Mouse (Mus musculus) T-helper 2 cell (primary cell): ENCODE results near the gene Msgn1.

Experiments used
- in situ Hi-C: fragments of 300-600 bp; cut with MboI, MseI; formaldehyde crosslinking; loops from one replicate; pipeline ENCODE4 v1.15.1; 2025; ENCODE audit warnings: high pct_unique_total_duplicates

Msgn1 gene

DNA sequence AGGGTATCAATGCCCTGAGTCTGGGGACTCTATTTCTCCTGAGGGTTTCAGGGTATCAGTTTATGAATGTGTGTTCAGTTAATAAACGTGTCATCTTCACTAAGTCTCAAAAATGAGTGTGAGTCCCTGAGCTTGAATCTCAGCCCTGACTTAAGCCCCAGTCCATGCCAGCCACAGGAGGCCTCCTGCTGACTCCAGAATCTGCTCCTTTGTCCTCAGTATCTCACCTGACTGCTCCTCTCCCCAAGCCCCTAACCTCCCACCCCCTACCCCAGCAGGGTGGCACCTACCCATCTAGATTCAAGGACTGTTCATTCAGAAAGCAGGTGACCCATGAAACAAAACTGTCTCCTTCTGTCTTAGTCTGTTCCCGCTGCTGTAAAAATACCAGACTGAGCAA, 10.2 kb downstream of the Msgn1 start:
- in situ Hi-C loops = loop anchor here (5.0 kb wide), 1 partner anchor 89 kb away; no protein-coding TSS in a partner anchor

- in situ Hi-C loops = loop anchor here (5.0 kb wide), 1 partner anchor 89 kb away; no protein-coding TSS in a partner anchor
Observed at GRCm38 (mm10) chr12:11198026-11198425, 10.7 kb downstream of the Msgn1 start.

DNA sequence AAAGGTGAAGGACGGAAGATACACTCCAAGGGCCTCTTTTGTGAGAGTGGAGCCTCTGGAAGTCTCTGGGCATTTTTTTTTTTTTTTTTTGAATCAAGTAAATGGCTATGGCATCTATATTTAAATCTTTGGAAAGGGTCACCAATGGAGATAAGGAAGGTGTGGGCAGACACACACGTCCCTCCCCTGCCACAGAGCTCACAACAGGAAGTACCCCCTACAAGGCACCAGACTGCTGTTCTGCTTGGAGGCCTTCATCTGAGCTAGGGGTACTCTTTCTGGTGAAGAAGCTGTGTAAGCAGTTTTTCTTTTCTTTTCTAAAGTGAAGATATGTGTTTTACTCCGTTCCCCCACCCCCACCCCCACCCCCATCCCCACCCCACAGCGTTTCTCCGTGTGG, 11.9 kb downstream of the Msgn1 start:
- in situ Hi-C loops = loop anchor here (5.0 kb wide), 1 partner anchor 90 kb away; no protein-coding TSS in a partner anchor

- in situ Hi-C loops = loop anchor here (5.0 kb wide), 1 partner anchor 91 kb away; no protein-coding TSS in a partner anchor
Observed at GRCm38 (mm10) chr12:11196142-11196597, 12.6 kb downstream of the Msgn1 start.

DNA sequence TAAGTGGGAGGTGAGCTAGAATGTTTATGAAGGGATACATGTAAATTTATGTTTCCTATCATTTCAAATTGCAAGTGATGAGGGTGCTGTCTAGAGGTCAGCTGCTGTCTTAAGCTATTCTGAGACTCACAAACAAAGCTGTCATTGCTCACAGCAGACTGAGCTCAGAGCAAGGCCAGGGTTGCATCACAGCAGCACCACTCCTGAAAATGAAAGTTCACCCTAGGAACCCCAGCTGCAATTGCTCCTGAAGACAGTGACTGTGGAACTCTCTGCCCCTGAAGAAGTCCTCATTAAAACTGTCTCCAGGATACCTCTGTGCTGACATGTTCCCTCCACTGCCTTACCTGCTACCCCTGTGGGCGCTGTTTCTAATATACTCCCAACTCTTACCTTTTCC, 13.7 kb downstream of the Msgn1 start:
- in situ Hi-C loops = loop anchor here (5.0 kb wide), 1 partner anchor 92 kb away; no protein-coding TSS in a partner anchor

DNA sequence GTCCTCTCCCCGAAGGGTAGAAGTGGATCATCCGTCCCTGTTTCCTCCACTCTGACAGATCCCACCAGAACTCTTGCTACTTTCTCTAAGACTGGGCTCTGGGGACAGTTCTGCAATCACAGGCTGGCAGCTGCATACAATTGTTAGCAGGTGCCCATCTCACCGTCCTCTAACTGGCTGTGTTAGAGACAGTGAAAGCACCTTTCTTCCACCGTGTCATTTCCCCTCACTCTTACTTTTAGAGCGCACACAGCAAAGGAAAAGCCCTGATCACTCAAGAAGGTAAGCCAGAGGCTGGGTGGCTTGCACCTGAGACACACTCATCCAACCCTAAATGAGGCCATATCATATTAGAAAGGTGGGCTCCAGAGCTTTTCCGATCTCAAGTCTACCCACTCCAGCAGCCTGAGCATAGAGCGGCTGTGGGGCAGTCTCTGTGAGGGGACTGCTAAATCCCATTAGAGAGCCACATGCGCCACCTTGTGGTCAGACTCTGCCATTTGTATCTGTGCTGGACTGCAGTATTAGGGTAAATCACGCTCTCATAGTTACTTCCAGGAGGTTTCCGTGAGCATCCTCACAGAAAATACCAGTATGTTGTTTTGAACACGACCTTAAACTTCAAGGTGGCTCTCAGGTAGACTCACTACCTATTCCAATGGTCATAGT, 30.2 kb downstream of the Msgn1 start:
- in situ Hi-C loops = loop anchor here (5.0 kb wide), 1 partner anchor 581 kb away; no protein-coding TSS in a partner anchor

DNA sequence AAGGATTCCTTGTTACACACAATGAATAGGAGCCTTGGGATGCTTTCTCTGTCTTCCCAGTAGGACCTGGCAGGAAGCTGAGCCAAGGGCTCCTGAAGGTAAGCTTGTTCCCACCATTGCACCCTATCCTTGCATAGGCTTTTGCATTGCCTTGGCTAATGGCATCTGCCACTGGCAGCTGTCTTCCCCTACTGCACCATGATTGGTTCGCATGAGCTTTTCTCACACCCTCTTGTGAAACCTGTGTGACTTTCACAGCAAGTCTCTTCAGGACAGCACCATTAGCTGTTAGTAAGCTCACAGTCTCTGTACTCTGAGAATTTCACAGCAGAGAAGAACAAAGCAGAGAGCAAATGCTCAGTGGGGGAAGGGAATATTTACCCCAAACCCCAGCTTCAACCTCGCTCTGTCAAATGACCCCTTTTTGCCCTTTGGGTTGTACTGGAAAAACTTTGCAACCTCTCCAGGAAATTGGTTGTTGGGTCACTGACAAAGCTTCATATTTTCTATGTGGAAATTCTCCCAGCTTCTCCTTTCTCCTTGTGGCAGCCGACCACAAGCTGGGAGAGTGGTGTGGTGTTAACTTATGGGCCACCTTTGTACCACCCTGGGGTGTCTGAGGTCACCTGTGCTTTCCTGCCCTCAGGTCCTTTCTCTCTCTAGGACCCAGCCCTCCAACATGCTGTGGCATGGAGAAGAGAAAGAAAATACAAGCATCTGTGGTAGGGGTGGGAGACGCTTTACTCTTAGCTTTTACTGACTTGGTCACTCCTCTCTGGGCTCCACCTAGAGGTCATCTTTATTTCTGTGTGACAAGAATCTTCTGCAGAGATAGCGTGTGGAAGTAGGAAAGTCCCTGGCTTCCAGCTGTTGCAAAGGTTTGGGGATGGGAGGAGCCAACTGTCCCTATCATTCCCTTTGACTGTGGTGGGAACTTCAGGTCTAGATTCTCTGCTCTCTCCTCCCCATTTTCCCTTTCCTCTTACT, 31.1 kb downstream of the Msgn1 start:
- in situ Hi-C loops = loop anchor here (5.0 kb wide), 1 partner anchor 580 kb away; no protein-coding TSS in a partner anchor

- in situ Hi-C loops = no loop called here
Observed at GRCm38 (mm10) chr12:11158670-11159069, 50.1 kb downstream of the Msgn1 start.
